Mouse (Mus musculus) hindbrain, embryonic 10.5 days (tissue): ENCODE data around the gene Mblac1. TPM values are rescaled to one million over a fixed set of nuclear protein-coding genes. Genes with fewer than 3 reads are reported as not detected.

ENCODE experiments used
- DNase-seq: peaks from one replicate; pipeline ENCODE4 v3.0.0-alpha.2; 2017; ENCODE audit warnings: low spot score
- H3K27ac ChIP-seq: fragments of 300-500 bp; sonication (generic); 2 replicates; pipeline ENCODE4 v1.5.1; 2016; ENCODE audit warnings: mild to moderate bottlenecking, moderate library complexity
- H3K27me3 ChIP-seq: fragments of 300-500 bp; sonication (generic); 2 replicates; pipeline ENCODE4 v1.6.1; 2016; ENCODE audit warnings: mild to moderate bottlenecking; ENCODE audit not compliant: poor library complexity, insufficient read depth, severe bottlenecking
- H3K36me3 ChIP-seq: fragments of 300-500 bp; sonication (generic); 2 replicates; pipeline ENCODE4 v1.6.1; 2016; ENCODE audit warnings: mild to moderate bottlenecking, moderate library complexity
- H3K4me1 ChIP-seq: fragments of 300-500 bp; sonication (generic); replicated peaks from 2 replicates; pipeline ENCODE4 v1.6.1; 2016; ENCODE audit warnings: mild to moderate bottlenecking
- H3K4me3 ChIP-seq: fragments of 300-500 bp; sonication (generic); 2 replicates; pipeline ENCODE4 v1.5.1; 2016; ENCODE audit warnings: mild to moderate bottlenecking, moderate library complexity
- H3K9me3 ChIP-seq: fragments of 300-500 bp; sonication (generic); 2 replicates; pipeline ENCODE4 v1.6.1; 2016; ENCODE audit warnings: mild to moderate bottlenecking, moderate library complexity
- WGBS: fragments of 180-500 bp; shearing (Covaris S2); methylation state at CpG from one replicate; pipeline ENCODE4 v1.1.7; 2016; 5-methylcytosine and 5-hydroxymethylcytosine counted together
- polyA plus RNA-seq: library from polyadenylated mRNA; unstranded; fragments of >200 nt; fragmentation: Nextera tagmentation; extraction: Ambion mirVana; gene quantifications from 2 replicates; pipeline ENCODE4 v1.2.1, GENCODE M21; 2016

The Mblac1 gene
- polyA plus RNA-seq = 8.8 and 11.8 TPM in 2 replicates

DNA sequence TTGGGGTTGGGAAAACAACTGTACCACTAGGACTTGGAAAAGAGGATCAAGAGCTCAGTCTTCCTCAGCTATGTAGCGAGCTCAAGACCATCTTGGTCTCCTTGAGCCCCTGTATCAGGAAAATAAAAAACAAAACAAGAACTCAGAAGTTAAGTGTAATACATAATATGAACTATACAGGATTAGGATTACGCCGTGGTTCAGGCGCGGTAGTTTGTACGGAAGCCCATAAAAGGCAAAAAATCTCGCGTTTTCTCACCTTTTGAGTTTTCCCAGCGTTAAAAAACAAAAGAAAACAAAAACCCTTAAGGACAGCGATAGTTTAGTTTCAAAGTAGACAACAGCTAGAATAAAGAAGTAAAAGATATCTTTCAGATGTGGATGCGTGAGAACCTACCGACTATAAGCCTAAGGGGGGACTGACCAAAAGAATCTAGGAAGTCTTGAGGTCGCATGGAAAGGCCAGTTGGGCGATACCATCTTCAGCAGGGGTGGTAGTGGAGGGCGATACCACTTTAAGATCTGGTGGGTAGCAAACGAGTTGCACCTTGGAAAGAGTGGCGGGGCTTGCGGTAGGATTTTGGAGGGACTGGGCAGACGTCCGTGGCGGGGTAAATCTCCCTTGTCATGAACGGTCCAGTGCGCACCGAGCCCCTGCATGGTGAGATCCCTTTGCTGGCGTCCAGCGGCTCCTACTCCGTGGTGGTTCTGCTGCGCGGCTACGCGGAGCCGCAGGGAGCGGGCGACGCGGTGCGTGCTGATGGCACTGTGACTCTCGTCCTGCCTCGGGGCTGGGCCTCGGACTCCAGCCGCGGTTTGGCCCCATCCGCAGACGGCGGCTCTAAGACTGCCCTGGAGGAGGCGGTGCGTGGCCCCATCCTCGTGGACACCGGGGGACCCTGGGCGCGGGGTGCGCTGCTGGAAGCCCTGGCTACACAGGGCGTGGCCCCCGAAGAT, at the start of gene Mblac1:
Gene Mblac1, plus strand, starts transcription at position 544 of the 957 bp plus-strand sequence.
- H3K36me3 ChIP-seq = peaks cover 46% of the 10 kb centered on the region
- H3K4me3 ChIP-seq = peak within 1 kb of the TSS; percentile 88
- peak within 1 kb of the TSS; percentile 97 for H3K27ac ChIP-seq
- no peaks in the 10 kb centered on the region for H3K27me3 ChIP-seq
- H3K4me1 ChIP-seq = peaks cover 17% of the 10 kb centered on the region; the same call in 1 of the 2 replicates
- H3K9me3 ChIP-seq = no peaks in the 10 kb centered on the region
- WGBS = 9% methylated on average over 54 of the region's 54 CpGs
- peak; percentile 86 for DNase-seq

DNA sequence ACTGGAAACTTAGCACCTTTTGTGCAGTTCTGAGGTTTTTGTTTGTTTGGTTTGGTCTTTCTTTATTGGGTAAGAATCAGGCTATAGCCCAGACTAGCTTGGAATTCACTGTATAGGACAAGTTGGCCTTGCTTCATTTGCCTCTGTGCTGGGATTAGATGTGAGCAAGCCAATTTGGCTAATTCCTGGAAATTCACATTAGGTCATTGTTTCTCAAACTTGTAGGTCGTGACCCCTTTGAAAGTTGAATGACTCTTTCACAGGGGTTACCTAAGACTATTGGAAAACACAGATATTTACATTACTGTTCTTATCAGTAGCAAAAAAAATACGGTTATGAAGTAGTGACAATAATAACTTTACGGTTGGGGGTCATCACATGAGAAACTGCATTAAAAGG, 39.7 kb upstream of the Mblac1 start:
- 87% methylated on average over 3 of the region's 3 CpGs for WGBS
- Histone ChIP-seq H3K4me3 (peak overlapping the region; percentile 89), H3K27me3 (no peaks in the 10 kb centered on the region), H3K9me3 (no peaks in the 10 kb centered on the region), H3K27ac (peak overlapping the region; percentile 99), H3K36me3 (peaks cover 35% of the 10 kb centered on the region), H3K4me1 (peaks cover 11% of the 10 kb centered on the region; the same call in 1 of the 2 replicates)
- DNase-seq = no peak

DNA sequence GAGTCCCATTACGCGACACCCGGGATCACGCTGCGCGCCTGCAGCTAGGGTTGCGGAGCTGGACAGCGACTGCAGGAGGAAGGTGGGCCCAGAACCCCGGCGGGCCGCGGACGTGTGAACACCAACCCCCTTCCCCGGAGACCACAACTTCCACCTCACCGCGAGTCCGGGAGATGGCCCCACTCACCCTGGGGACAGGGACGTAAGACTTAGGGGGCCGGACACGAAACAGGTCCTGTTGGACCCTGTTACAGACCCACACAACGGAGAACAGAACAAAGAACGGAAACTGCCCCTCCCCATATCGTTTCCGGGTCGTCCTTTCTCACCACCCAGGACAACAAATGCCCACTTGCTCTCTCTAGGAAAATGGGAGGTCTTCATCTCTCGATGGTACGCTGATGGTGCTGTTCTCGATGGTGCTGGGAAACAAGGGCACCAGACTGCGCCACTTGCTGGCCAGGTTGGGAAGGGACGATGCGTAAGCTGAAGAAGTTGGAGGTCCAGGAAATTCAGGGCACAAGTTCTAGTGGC, 38.6 kb upstream of the Mblac1 start, which contains the start of gene Zfp113:
Gene Zfp113, minus strand, starts transcription at position 302 of the 534 bp plus-strand sequence.
- H3K36me3 ChIP-seq = peaks cover 29% of the 10 kb centered on the region
- peak within 1 kb of the TSS; percentile 99 for H3K27ac ChIP-seq
- H3K4me3 ChIP-seq = peak within 1 kb of the TSS; percentile 89
- peaks cover 14% of the 10 kb centered on the region for H3K4me1 ChIP-seq
- WGBS = under 1% methylated on average over 31 of the region's 31 CpGs
- no peaks in the 10 kb centered on the region for H3K27me3 ChIP-seq
- DNase-seq = peak; percentile 91
- no peaks in the 10 kb centered on the region for H3K9me3 ChIP-seq

DNA sequence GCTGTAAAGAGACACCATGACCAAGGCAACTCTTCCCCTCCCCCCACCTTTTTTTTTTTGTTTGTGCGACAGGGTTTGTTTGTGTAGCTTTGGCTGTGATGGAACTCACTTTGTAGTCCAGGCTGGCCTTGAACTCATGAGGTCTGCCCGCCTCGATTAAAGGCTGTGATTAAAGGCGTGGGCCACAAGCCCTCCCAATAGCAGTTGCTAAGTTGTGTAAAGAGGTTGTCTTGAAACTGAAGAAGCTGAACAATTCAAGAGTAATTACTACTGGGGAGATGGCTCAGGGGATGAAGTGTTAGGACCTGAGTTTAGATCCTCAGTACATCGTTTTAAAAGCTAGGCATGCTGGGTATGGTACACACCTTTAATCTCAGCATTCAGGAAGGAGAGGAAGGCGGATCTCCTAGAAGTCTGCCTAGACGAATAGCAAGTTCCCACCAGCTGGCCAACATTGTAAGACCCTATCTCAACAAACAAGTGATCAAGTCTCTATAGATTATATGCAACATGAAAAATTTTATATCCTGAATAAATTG, 33.8 kb upstream of the Mblac1 start:
- Histone ChIP-seq H3K4me1 (peaks cover 24% of the 10 kb centered on the region), H3K9me3 (no peaks in the 10 kb centered on the region), H3K36me3 (peaks cover 34% of the 10 kb centered on the region), H3K4me3 (peak overlapping the region; percentile 82), H3K27ac (peak overlapping the region; percentile 89), H3K27me3 (no peaks in the 10 kb centered on the region)
- no peak for DNase-seq
- WGBS = 72% methylated on average over 7 of the region's 7 CpGs

DNA sequence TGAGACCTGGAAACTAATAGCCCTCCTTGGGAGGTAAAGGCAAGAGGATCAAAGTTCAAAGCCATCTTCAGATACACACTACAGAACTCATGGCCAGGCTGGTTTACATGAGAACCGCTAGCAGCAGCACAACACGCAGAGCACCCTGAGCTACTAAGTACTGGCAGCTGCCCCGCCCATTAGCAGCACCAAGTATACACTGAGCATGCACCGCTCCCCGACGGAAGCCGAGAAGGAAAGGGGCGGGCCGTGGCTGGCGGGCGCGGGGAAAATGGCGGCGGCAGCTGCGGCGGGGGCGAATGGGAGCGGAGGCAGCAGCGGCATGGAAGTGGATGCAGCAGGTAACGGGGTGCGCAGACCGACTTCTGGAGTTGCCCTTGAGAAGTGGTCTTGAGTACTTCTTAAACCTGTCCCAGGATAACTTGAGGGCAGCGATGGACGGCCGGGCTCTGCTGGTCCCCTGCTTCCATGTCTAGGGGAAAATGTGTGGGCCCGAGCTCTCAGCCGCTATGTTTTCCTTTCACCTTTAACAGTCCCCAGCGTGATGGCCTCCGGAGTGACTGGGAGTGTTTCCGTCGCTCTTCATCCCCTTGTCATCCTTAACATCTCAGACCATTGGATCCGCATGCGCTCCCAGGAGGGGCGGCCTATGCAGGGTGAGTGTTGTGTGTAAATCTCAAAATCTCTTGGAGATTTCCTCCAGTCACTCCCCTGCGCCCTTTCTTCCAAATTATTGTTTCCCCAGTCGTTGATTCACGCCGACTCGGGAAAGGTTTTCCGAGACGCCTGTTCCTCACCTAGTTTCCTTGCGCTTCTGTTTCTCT, 33.1 kb upstream of the Mblac1 start, which contains the start of gene Cops6:
Gene Cops6, plus strand, starts transcription at position 230 of the 824 bp plus-strand sequence.
- H3K4me3 ChIP-seq = peak within 1 kb of the TSS; percentile 82
- peaks cover 30% of the 10 kb centered on the region for H3K4me1 ChIP-seq
- DNase-seq = peak; percentile 94
- peak within 1 kb of the TSS; percentile 89 for H3K27ac ChIP-seq
- no peaks in the 10 kb centered on the region for H3K27me3 ChIP-seq
- 1% methylated on average over 42 of the region's 42 CpGs for WGBS
- no peaks in the 10 kb centered on the region for H3K9me3 ChIP-seq
- H3K36me3 ChIP-seq = peaks cover 42% of the 10 kb centered on the region

DNA sequence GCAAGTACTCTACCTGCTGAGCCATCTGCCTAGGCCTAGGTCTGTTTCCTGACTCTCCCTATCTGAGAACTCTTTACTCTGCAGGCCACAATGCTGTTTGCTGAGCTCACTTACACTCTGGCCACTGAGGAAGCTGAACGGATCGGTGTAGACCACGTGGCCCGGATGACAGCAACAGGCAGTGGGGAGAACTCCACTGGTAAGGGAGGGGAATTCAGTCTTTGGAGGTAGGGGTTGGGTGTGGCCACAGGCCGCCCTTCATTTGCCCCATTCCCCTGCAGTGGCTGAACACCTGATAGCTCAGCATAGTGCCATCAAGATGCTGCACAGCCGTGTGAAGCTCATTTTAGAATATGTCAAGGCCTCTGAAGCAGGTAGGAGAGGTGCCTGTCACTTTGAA, 31.1 kb upstream of the Mblac1 start:
- peak overlapping the region; percentile 82; the same call in 1 of the 2 replicates for H3K4me3 ChIP-seq
- no peaks in the 10 kb centered on the region for H3K27me3 ChIP-seq
- peaks cover 61% of the 10 kb centered on the region for H3K36me3 ChIP-seq
- H3K4me1 ChIP-seq = peaks cover 30% of the 10 kb centered on the region
- 80% methylated on average over 6 of the region's 6 CpGs for WGBS
- DNase-seq = no peak
- H3K27ac ChIP-seq = no peak overlapping the region
- no peaks in the 10 kb centered on the region for H3K9me3 ChIP-seq

DNA sequence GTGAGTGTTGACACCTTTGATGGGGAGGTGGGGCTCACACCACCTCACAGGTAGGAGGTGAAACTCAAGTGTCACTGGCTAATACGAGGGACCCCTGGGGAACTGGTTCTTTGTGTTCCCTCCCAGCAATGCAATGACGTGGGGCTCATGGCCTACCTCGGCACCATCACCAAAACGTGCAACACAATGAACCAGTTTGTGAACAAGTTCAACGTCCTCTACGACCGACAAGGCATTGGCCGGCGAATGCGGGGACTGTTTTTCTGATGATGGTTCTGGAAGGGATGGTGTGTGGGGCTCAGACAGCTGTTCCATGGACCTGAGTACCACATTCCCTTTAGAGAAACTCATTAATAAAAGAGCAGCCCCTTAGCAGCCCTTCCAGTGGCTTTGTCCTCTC, 30.5 kb upstream of the Mblac1 start:
- H3K36me3 ChIP-seq = peaks cover 67% of the 10 kb centered on the region
- H3K9me3 ChIP-seq = no peaks in the 10 kb centered on the region
- WGBS = 79% methylated on average over 10 of the region's 10 CpGs
- H3K4me1 ChIP-seq = peaks cover 30% of the 10 kb centered on the region
- no peak for DNase-seq
- H3K4me3 ChIP-seq = peak overlapping the region; percentile 82; the same call in 1 of the 2 replicates
- no peak overlapping the region for H3K27ac ChIP-seq
- no peaks in the 10 kb centered on the region for H3K27me3 ChIP-seq

DNA sequence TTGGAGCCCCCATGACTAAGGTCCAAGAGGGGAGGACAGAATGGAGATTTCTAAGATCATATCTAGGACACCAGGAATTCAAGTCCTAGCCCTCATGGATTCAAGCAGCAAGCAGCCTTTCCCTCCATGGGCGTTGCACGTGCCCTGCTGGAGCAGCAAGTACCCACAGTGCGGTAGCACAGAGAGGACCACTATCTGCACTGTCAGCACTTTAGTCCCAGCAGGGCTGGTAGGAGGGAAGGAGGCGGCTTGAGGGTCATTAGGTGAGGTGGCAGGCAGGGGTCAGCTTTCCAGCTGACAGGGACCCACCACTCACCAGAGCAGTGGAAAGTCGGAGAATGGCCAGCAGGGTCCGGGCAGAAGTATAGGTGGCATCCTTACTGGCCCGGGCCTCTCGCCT, 28.5 kb upstream of the Mblac1 start:
- peaks cover 83% of the 10 kb centered on the region for H3K36me3 ChIP-seq
- H3K4me1 ChIP-seq = peaks cover 37% of the 10 kb centered on the region
- H3K27ac ChIP-seq = no peak overlapping the region
- H3K27me3 ChIP-seq = no peaks in the 10 kb centered on the region
- H3K4me3 ChIP-seq = no peak overlapping the region; the same call in 1 of the 2 replicates
- DNase-seq = no peak
- WGBS = 80% methylated on average over 8 of the region's 8 CpGs
- H3K9me3 ChIP-seq = no peaks in the 10 kb centered on the region

DNA sequence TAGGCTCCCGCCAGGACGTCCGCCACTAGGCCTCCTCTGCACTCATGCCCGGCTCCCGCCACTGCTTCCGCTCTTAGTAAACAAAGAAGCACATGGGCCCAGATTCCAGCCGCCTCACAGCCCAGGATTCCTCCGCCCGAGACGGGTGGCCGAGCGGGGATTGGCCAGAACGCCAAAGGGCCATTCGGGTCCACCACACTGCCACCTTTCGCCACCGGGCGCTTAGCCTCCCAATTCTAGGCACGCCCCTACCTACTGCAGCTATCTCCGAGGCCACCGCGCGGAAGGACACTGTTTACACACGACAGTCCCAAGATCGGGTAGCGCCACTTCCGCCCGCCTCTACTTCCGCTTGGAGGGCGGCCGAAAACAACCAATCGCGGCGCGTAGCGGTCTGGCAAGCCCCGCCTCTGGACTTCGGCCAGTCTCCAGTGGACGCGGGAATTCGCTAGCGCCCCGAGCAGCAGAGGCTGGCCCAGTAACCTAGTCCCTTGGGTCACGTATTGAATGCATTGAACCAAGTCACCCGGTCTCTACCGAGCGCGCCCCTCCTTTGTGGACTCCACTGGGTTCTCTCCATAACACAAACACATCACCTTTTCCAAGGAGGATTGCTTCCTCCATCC, 23.1 kb upstream of the Mblac1 start:
- Histone ChIP-seq H3K9me3 (no peaks in the 10 kb centered on the region), H3K4me3 (peak overlapping the region; percentile 86), H3K27me3 (no peaks in the 10 kb centered on the region), H3K27ac (peak overlapping the region; percentile 97), H3K36me3 (peaks cover 70% of the 10 kb centered on the region), H3K4me1 (peaks cover 34% of the 10 kb centered on the region)
- peak; percentile 97 for DNase-seq
- WGBS = under 1% methylated on average over 47 of the region's 47 CpGs

DNA sequence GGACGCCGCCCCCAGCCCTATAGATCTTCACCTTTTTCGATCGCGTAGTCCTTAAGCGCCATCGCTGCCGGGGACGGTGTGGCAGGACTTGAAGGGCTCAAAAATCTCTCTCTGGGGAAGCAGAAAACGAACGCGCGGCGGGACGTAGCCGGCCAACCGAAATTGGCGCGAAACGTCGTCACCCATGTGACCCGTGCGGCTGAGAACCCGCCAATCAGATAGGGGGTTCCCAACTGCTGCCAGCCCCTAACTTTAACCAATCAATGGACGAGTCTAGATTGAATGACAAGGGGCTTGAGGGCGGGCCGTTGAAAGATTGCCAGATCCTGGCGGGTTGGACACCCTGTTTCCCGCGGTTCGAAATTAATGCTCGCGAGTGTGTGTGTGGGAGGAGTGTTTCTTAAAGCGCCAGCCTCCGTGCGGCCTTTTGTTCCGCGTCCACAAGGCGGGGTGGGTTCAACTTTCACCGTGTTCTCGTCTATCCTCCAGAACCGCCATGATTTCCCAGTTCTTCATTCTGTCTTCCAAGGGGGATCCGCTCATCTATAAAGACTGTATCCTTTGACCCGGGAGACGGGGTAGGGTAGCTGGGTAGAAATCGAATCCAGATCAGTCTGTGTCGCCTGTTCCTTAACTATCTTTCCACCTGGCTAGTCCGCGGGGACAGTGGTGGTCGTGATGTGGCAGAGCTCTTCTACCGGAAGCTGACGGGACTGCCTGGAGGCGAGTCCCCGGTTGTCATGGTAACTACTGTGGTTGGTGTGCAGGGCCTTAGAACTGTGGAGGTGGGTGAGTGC, 22.2 kb upstream of the Mblac1 start, which contains the start of the genes Ap4m1 and Mcm7:
Gene Ap4m1, plus strand, starts transcription at position 308 of the 797 bp plus-strand sequence.
Gene Mcm7, minus strand, starts transcription at position 728 of the 797 bp plus-strand sequence.
- no peaks in the 10 kb centered on the region for H3K9me3 ChIP-seq
- peak; percentile 94 for DNase-seq
- no peaks in the 10 kb centered on the region for H3K27me3 ChIP-seq
- H3K4me3 ChIP-seq = peak within 1 kb of the TSS; percentile 86
- H3K36me3 ChIP-seq = peaks cover 70% of the 10 kb centered on the region
- peaks cover 34% of the 10 kb centered on the region for H3K4me1 ChIP-seq
- H3K27ac ChIP-seq = peak within 1 kb of the TSS; percentile 97
- under 1% methylated on average over 54 of the region's 54 CpGs for WGBS

DNA sequence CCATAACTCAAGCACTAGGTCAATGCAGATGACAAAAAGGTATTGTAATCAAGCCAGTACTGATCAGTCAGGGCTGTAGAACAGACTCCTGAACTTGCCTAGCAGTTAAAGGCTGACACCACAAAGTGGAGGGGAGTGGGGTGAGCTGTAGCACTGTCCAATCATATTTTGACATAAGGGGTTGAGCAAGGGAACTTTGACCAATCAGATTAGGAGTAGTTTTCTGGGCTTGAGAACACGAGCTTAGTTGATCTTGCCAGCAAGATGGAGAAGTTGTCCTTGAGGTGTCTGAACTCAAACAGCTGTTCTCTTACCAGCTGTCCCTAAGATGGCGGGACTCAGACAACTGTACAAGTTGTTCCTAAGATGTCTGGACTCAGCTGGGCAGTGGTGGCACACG, 20.9 kb upstream of the Mblac1 start:
- WGBS = 89% methylated on average over 3 of the region's 3 CpGs
- no peak for DNase-seq
- Histone ChIP-seq H3K36me3 (peaks cover 70% of the 10 kb centered on the region), H3K9me3 (no peaks in the 10 kb centered on the region), H3K27ac (no peak overlapping the region), H3K27me3 (no peaks in the 10 kb centered on the region), H3K4me3 (peak overlapping the region; percentile 86), H3K4me1 (peaks cover 34% of the 10 kb centered on the region)
